Mouse (Mus musculus) monocyte, adult 5-6 weeks (primary cell): ENCODE results near the gene Pip4k2c. TPM values are rescaled to one million over a fixed set of nuclear protein-coding genes. Genes with fewer than 3 reads are reported as not detected.
A peak's percentile ranks its signal among the peaks of the same experiment; 100 is the strongest.

Experiments used
- ATAC-seq: fragments of 153-309, 156-312 bp; replicated peaks from 2 replicates; pipeline ENCODE4 v1.8.0; 2017; ENCODE audit warnings: mild to moderate bottlenecking; ENCODE audit not compliant: low TSS enrichment, insufficient number of reproducible peaks, severe bottlenecking, poor library complexity, low FRiP score
- total RNA-seq: library from RNA; stranded (forward); fragments of 200-1000, 200-491, 200-594 nt; gene quantifications from 3 replicates; pipeline ENCODE4 v1.2.3, GENCODE M21; 2017

Pip4k2c gene
- total RNA-seq, 1 experiment from 2014 or later = 15.7 TPM

DNA sequence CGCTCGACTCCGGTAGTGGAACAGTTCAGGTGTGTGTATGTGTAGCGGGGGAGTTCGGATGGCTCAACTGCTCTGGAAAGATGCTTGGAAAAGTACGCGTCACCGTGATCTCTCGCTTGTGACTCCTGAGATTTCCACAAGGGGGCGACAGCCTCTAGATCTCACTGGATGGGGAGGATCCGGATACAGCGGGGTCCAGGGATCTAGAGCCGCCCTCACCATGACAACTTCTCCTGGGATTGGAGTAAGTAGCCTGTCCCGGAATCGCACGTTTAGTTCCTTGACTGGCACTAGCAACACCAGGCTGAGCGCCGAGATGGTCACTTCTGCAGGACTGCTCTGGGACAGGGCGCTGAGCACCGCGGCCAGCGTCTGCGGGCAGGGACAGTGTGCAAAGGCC is 33.7 kb downstream of the Pip4k2c start:
- 0 out of 2 replicates have a peak, but pooled peaks have one; percentile 21 for ATAC-seq

DNA sequence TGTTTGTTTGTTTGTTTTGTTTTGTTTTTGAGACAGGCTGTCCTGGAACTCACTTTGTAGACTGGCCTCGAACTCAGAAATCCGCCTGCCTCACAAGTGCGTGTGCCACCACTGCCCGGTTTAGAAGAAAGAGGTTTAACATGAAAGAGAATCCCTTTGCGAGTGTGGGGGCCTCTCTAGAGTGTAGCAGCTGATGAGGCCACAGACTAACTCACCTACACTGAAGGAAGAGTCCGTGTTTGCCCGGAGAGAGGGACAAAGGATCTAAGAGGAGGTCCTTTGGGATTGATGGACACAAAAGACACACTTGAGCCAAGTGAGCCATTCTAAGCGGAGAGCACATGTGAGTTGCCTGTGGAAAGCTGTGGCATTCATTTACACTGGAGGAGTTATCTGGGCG is 34.1 kb downstream of the Pip4k2c start:
- ATAC-seq = no peak

DNA sequence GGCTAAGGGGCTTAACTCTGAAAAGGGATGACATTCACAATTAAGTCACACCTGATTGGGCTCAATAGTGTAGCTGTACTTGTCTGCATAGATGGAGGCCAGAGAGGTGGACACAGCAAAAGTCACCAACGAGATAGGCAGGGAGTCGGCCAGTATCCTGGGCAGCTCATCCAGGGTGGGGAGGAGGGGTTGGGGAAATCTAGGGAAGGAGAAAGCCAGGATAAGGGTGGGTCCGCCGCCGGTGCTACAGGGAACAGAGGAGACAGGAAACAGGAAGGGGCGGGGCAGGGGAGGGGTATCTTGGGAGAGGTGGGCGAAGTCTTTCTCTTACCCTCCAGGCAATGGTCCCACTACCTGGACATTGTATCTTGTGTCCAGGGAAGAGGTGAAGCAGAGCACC is 34.6 kb downstream of the Pip4k2c start:
- no peak for ATAC-seq

DNA sequence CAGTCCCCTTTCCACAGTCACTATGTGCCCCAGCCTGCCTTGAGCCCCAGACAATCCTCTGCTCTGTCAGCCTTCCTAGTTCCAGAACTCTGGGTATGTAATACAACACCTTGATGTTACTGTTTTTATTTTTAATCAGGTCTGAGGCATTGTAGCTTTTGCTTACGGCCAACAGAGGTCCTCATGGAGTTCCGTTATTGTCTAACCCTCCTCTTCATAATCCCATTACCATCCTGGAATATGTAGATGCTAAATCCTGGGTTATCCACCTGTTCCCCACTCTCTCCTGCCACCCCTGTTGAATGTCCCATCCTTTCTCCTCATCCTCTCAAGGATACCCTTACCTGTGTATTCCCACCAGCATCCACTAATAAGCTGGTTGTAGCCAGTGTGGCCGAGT is 35.2 kb downstream of the Pip4k2c start:
- ATAC-seq = no peak

DNA sequence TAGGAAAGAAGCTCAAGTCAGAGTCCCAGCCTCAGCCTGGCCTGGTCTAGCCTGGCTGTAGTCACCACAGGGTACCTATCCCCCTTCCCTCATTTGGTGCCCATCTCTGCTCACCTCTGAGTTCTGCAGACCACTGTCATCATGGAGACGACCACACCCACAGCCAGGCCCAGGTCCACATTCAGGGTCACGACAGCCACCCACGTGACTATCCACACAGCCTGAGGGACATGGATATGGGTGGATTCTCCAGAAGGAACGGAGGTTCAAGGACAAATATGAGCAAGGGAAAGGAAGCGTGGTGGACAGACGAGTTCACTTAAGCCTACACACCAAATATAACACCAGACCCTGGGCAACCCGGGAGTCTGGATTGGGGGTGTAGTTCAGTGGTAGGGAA is 37.2 kb downstream of the Pip4k2c start:
- ATAC-seq = no peak

DNA sequence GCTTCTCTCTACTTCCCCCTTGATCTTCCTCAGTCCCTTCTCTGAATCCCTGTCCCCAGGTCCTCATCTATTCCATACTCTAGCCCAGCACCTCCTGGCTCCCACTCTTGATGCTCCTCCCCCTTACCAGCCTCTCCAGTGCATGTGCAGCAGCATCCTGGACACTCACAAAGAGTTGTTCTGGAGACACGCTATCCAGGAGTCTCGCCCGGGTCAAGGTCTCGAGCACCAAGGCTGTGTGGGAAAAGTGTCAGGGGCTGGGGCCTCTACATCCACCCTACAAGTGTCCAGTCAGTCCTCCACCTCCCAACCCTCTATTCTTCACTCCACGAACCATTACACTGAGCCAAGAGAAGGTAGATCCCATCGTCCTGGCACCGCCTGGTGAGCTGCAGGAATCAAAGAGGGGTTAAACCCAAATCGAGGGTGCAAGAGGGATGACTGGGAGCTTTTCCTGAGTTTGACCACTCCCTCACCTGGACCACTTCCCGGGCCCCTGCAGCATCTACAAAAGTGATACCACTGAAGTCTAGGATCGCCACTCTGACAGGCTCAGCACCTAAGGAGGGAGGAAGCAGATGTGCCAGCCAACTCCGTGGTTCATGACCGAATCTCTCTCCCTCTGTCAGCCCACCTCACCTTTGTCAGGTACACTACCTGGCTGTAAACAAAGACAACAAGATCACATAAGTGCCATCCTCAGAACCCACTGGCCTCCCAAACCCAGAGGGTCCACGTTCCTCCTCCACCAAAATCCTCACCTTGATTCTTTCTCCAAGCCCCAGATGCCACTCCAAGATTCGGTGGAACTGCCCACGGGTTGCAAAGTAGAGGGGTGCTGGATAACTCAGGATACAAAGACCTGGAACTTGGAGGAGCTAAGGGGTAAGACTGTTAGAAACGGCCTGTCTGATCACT is 38.0 kb downstream of the Pip4k2c start:
- no peak for ATAC-seq

DNA sequence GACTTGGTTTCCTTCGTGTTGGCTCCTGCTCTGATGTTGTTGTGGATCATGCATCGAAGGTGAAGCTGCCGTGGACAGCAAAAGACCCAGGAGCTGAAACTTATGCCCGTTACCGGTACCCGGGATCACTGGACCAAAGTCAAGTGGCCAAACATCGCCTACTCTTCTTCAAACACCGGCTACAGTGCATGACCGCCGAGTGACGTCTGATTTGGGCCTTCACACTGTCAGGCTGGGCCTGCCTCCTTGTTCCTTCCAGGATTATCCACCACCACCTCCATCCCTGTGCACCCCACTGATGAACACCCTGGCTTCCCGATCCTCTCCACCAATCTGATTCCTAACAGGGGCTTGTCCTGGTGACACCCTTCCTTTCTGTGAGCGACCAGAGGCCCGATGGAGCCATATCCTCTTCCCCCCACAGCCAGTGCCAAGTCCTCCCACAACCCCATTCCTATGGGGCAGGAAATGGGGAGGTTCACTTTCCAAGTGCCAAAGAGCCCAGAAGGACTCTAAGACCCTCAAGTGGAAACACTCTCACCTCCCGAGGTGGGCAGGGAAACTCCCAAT is 39.7 kb downstream of the Pip4k2c start:
- ATAC-seq = no peak

DNA sequence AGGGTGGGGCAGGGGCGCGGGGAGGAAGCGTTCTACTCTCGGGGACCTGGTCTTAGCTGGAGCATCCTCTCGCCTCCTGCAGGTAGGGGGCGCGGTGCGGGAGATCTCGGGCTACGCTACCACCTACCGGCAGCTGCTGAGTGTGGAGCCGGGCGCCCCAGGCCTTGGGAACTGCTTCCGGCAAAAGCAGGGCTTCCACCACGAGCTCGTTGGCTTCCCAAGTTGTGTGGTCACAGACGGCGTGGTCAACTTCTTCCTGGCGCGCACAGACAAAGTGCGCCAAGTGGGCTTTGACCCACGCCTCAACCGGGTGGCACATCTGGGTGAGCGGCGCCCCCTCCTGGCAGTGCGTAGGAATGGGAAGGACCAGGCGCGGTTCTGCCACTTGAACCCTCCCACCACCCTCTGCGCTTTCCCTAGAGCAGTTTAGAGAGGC is 40.5 kb downstream of the Pip4k2c start:
- peak; percentile 60 for ATAC-seq

DNA sequence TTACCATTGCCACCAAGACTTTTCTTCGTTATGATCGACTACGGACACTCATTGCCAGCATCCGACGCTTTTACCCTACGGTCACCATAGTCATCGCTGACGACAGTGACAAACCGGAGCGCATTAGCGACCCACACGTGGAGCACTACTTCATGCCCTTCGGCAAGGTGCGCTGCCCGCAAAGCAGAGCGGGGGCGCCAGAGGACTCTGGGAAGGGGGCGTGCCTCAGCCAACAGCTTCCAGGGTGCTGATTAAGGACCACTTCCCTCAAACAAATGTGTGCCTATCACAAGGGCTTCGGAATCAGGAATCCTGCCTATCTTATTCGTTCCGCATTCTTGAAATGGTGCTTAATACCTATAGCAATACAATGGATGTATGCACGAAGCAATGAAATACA is 41.4 kb downstream of the Pip4k2c start:
- ATAC-seq = no peak

DNA sequence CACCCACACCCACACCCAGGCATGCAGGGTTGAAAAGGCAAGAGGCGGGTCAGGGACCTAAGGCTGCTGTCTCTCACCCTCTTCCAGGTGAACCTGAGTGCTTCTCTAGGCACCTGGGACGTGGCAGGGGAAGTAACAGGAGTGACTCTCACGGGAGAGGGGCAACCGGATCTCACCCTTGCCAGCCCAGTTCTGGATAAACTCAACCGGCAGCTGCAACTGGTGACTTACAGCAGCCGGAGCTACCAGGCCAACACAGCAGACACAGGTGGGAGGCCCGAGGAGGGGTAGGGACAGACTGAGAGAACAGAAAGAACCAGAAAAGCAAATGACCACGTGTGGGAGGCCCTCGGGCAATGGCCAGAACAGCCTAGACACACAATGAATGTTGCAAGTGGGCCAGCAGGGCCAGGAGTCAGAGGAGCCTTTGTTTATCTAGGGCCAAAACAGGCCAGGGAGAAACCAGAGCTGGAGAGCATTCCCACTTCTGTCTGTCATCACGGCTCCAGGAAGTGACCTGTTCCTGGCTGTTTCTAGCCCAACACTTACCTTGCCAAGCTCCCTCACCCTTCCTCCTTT is 43.7 kb downstream of the Pip4k2c start:
- no peak for ATAC-seq

DNA sequence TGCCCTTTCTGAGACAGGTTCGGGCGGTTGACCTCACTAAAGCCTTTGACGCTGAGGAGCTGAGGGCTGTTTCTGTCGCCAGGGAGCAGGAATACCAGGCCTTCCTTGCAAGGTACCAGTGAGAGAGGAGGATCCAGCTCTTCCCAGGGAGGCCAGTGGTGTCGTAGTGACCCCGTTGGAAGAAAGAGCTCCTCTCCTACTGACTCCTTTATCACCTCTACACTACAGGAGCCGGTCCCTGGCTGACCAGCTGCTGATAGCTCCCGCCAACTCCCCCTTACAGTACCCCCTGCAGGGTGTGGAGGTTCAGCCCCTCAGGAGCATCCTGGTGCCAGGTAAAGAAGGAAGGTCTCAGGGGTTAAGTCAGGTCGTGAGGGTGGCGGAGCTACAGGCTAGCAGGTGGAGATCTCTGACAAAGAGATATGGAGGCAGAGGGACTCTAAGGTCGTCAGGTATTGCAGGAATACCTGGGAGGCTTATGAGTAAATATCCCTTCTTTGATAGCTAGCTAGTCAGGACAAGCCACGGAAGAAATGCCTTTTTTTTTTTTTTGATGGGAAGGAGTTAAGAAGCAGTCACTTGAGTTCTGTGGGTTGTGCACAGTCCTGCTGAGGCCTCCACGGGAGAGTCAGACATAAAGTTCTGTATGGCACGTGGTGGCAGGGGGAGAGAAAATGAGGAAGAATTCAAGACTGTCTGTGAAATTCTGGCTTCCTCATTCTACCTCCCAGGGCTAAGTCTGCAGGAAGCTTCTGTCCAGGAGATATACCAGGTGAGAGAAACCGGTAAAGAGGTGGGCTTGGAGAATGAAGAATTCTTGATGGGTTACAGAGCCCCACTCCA is 44.4 kb downstream of the Pip4k2c start:
- no peak; the same call in 1 of the 2 replicates for ATAC-seq

DNA sequence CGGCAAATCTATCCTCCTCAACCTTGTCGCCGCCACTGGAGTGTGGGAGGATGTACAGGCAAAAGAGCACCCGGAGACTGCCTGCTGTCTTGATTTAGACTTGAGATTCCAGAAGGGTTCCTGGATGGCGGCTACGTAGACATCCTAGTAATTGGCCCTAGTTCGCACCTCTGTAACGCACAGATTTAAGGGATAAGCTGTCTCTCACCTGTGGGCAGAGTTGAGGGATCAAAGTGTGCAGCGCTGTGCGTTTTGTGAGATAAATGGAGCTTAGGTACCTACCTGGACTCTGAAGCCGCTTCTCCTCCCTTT is 45.0 kb downstream of the Pip4k2c start:
- no peak for ATAC-seq

DNA sequence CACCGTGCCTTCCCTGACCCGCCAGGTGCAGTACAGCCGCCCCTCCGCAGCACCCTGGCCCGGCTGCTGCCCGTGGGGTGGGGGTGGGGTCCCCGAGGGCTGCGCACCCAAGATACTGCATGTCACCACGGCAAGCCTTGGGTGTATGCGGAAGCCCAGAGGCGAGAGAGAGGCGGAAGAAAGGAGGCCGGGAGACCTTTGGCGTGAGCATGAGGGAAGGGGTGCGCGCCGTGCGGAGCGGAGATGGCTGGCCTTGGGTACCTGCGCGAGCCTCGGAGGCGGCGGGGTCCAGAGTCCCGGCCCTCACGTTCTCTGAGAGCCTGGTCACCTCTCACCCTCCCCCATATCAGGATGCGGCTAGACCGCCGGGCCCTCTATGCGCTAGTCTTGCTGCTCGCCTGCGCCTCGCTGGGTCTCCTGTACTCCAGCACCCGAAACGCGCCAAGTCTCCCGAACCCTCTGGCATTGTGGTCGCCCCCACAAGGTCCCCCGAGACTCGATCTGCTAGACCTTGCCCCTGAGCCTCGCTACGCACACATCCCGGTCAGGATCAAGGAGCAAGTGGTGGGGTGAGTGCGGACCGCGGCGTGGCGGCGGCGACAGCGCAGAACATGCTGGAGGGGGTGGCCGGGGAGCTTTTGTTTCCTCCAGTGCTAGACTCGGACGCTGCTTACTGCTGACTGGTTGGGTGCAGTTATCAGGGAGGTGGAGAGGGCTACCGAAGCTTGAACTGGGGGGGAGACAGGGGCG is 45.6 kb downstream of the Pip4k2c start:
- 0 out of 2 replicates have a peak, but pooled peaks have one; percentile 11 for ATAC-seq

DNA sequence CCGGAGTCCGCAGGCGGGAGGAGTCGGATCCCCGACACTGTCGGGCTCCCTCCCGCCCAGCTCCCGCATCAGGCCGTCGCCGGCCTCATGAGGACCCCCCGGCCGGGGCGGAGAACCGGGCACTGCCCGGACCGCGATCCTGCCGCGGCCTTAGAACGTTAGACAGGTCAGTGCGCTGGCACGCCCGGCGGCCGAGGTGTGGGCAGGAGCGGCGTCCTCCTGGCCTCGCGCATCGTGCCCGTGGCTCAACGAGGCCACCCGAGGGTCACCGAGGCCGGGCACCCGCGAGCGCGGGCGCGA is 46.1 kb downstream of the Pip4k2c start:
- ATAC-seq = no peak

DNA sequence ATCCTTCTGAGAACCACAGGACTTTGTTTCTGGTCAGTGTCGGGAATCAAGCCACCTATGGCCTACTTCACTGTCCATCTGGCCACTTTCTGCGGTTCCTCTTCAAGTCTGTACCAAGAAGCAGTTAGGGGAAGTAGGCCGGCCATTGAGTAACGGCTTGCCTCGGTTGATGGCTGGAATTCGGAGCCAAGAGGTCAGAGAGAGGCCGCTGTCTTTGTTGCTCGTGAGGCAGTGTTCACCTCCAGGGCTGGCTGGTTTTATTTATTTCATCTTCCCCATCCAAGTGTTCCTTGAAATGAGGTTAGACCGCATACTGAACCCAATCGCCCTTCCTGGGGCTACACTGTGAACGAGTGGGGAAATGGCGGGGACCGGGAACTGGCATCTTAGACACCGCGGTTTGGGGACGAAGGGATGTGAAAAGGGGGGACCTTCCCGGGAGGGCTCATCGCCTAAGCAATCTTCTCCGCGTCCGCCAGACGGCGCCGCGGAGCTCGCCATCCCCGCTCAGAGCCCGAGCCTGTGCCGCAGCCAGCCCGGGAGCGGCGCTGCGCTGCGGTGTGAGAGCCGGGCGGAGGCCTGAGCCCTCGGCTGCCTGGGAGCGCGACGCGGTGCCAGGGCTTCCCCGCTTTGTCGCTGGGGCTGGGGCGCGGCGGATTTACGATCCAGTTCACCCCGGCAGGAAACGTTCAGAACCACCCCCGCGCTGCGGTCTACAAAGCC is 46.6 kb downstream of the Pip4k2c start, which contains the start of gene B4galnt1:
TSS of gene B4galnt1 (plus strand) at position 595 of the 723 bp plus-strand sequence.
- peak; percentile 69 for ATAC-seq

DNA sequence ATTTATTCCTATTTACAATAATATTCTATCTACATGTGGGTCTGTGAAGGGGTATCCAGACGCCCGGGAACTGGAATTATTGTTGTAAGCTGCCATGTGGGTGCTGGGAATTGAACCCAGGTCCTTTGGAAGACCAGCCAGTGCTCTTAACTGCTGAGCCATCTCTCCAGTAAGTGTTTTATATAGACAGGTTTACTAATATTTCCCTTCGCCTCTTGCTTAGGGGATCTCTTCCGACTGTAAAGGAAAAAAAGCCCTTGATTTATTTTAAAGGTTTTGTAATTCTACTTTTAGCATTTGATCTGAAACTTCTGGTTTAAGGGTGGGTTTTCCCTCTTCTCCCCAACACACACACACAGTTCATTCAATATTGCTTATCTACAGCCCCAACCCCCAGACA is 47.2 kb downstream of the Pip4k2c start:
- ATAC-seq = no peak

DNA sequence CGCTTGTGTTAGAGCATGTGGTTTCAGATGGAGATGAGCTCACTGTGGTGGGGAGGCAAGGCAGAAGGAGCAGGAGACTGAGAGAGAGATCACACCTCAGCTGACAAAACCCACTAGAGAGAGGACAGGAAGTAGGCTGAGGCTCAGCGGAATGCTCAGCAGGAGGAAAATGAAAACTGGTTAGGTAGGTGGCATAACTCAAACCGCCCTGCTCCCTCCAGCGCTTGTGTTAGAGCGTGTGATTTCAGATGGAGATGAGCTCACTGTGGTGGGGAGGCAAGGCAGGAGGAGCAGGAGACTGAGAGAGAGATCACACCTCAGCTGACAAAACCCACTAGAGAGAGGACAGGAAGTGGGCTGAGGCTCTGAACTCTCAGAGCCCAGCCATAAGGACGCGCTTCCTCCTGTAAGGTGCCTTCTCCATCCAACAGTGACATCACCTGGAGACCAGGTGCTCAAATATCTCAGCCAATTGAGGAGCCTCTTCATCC is 48.6 kb downstream of the Pip4k2c start:
- ATAC-seq = peak; percentile 49

DNA sequence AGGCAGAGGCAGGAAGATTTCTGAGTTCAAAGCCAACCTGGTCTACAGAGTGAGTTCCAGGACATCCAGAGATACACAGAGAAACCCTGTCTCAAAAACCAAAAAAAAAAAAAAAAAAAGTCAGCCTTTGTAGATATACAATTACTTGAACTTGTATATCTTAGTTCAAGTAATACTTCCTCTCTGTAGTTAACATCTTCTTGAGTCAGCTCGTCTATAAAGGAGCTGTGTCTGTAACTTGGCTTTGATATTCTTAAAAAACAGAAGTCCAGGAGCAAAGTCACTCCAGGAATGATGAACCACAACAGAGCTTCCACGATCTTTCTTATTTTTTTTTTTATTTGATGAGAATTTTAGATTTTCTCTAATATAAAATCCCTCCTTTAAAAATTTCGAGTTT is 50.7 kb downstream of the Pip4k2c start:
- ATAC-seq = no peak
